Mouse (Mus musculus) G1E (cell line): ENCODE data around the gene Akna.

Source experiments
- CTCF ChIP-seq: IDR thresholded peaks from 2 replicates; pipeline ENCODE4 v1.5.1; 2012; ENCODE audit warnings: low read depth, low read length, inconsistent platforms, mixed read lengths
- GATA1 ChIP-seq: IDR thresholded peaks from 2 replicates; pipeline ENCODE4 v1.6.1; 2012; ENCODE audit warnings: borderline replicate concordance, low read length, inconsistent platforms, mixed read lengths
- POLR2AphosphoS5 ChIP-seq: IDR thresholded peaks from 2 replicates; pipeline ENCODE4 v1.6.1; 2012; ENCODE audit warnings: low read depth, low read length, inconsistent platforms; ENCODE audit not compliant: insufficient replicate concordance
- TAL1 ChIP-seq: conservative IDR thresholded peaks from 2 replicates; pipeline ENCODE4 v1.6.1; 2012; ENCODE audit warnings: low read depth, low read length, inconsistent platforms, mixed read lengths

DNA sequence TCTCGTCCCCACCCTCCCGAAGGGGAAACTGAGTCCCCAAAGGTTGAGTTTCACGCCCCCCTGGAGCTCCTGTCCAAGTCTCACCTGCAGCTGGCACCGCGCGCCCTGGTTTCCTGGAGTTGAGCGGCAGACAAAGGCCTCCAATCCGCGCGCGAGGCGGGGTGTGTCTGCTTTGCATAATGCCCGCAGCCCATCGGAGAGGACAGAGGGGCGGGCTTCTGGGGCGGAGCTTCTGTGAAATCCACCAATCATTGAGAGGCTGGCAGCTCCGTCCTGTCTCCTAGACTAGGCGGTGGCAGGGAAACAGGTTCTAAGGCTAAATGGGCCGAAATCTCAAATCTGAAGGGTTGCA lies 7.4 kb upstream of the Akna start:
- no peak for TF ChIP-seq CTCF
- no peak for TF ChIP-seq GATA1
- TF ChIP-seq TAL1 = no peak
- TF ChIP-seq POLR2AphosphoS5 = no peak
